ENCODE assay signal across 18 mouse cellular contexts in genomic region chr10:54038734-54039133, GRCm38 (mm10). TPM values are rescaled to one million over a fixed set of nuclear protein-coding genes. Genes with fewer than 3 reads are reported as not detected.
A peak's percentile ranks its signal among the peaks of the same experiment; 100 is the strongest.
DNase-seq lines count a peak whose midpoint lies in the region; ATAC-seq and TF ChIP-seq lines count a peak whose summit lies in the region.
"Had no signal": no experiment of that assay in that cellular context is flagged by ENCODE, and none has a peak within 500 bp of the region (broad histone marks: within the 10 kb centered on the region; RNA-seq: fewer than 3 reads in every experiment).

No protein-coding gene starts in this region.

- peak overlapping the region; percentile 78 for H3K27ac ChIP-seq in CH12.LX (ENCODE audit: insufficient read depth, low read depth)
- peak overlapping the region; percentile 89 for H3K27ac ChIP-seq in heart, embryonic 12.5 days (ENCODE audit: poor library complexity, severe bottlenecking)
- peak overlapping the region; percentile 71 for H3K27ac ChIP-seq in liver, embryonic 11.5 days (ENCODE audit: low read depth, low read length)
- H3K27ac ChIP-seq: limb, embryonic 15.5 days had no signal

- no peaks in the 10 kb centered on the region for H3K9me3 ChIP-seq in CH12.LX (replicated peaks; ENCODE audit: low read length)
- no peaks in the 10 kb centered on the region for H3K9me3 ChIP-seq in heart, embryonic 12.5 days (replicated peaks)
- no peaks in the 10 kb centered on the region for H3K9me3 ChIP-seq in liver, embryonic 11.5 days (ENCODE audit: control insufficient read depth, low read length)
- H3K9me3 ChIP-seq: limb, embryonic 15.5 days had no signal

- dilution Hi-C loops in CH12.LX (cut with MboI; ENCODE audit: extremely low pct_ligation_motif_present, extremely low pct_unique_long_range_greater_than_20kb, low sequenced_read_pairs), result no loop called here

- TF ChIP-seq POLR2A in CH12.LX (IDR thresholded peaks at IDR 0.05; ENCODE audit: low read depth, low read length), result no peak

- H3K4me3 ChIP-seq in CH12.LX (replicated peaks in 1 of 3; ENCODE audit: low read depth in 2 of 3, low read length in 2 of 3, poor library complexity in 1 of 3), result no peak overlapping the region
- H3K4me3 ChIP-seq in heart, embryonic 12.5 days, result no peak overlapping the region
- no peak overlapping the region for H3K4me3 ChIP-seq in liver, embryonic 11.5 days (ENCODE audit: low read depth, low read length)
- H3K4me3 ChIP-seq: limb, embryonic 15.5 days had no signal

- no peak overlapping the region for H3K9ac ChIP-seq in CH12.LX (ENCODE audit: insufficient read depth, low read depth)
- H3K9ac ChIP-seq in heart, embryonic 12.5 days, result no peak overlapping the region
- H3K9ac ChIP-seq in liver, embryonic 11.5 days (ENCODE audit: low read depth, low read length), result peak overlapping the region; percentile 49
- H3K9ac ChIP-seq: limb, embryonic 15.5 days had no signal

- 9% methylated on average over 10 of the region's 10 CpGs for WGBS in heart, embryonic 12.5 days
- WGBS in liver, embryonic 11.5 days, result 36% methylated on average over 10 of the region's 10 CpGs

- in situ Hi-C loops in CH12.LX (cut with MboI; ENCODE audit: low pct_ligation_motif_present, low pct_unique_long_range_greater_than_20kb, low sequenced_read_pairs), result no loop called here

- H3K4me1 ChIP-seq in CH12.LX (ENCODE audit: control insufficient read depth in 1 of 2, insufficient read depth in 2 of 2), result peaks cover 30 to 77% of the 10 kb centered on the region in 2 experiments
- H3K4me1 ChIP-seq in heart, embryonic 12.5 days (replicated peaks), result peaks cover 33% of the 10 kb centered on the region
- peaks cover 56% of the 10 kb centered on the region for H3K4me1 ChIP-seq in liver, embryonic 11.5 days (replicated peaks; ENCODE audit: control insufficient read depth, insufficient read depth, low read length)

- TF ChIP-seq CTCF in CH12.LX (conservative IDR thresholded peaks at IDR 0.05 in 1 of 2, IDR thresholded peaks at IDR 0.05 in 1 of 2; ENCODE audit: low read depth in 2 of 2, low read length in 2 of 2), result no peak

- no peak for DNase-seq in CH12.LX (ENCODE audit: extremely low read depth)
- DNase-seq in liver, embryonic 11.5 days (ENCODE audit: low spot score), result no peak
- no peak for DNase-seq in urinary bladder, adult 2 months (ENCODE audit: low spot score)
- no peak for DNase-seq in right cerebral cortex, postnatal 25 days
- no peak for DNase-seq in testis, postnatal 14 days (ENCODE audit: low spot score)
- no peak for DNase-seq in kidney, postnatal 4 days
- DNase-seq: adrenal gland, postnatal 10 days; cerebellum, adult 9-10 months; gastrocnemius, postnatal 14 days; kidney, adult 11 months; kidney, postnatal 25 days; midbrain, embryonic 14.5 days; right cerebral cortex, postnatal 14 days had no signal

- H3K36me3 ChIP-seq in CH12.LX (replicated peaks in 1 of 2; ENCODE audit: control insufficient read depth in 1 of 2, insufficient read depth in 1 of 2, low read length in 1 of 2), result peaks cover 35 to 56% of the 10 kb centered on the region in 2 experiments
- no peaks in the 10 kb centered on the region for H3K36me3 ChIP-seq in heart, embryonic 12.5 days
- H3K36me3 ChIP-seq in liver, embryonic 11.5 days (ENCODE audit: control insufficient read depth, insufficient read depth, low read length), result no peaks in the 10 kb centered on the region
- H3K36me3 ChIP-seq: G1E; limb, embryonic 15.5 days had no signal

- H3K4me2 ChIP-seq in CH12.LX (ENCODE audit: insufficient read depth, low read depth, poor library complexity, severe bottlenecking), result peak overlapping the region; percentile 50
- peak overlapping the region; percentile 34 for H3K4me2 ChIP-seq in heart, embryonic 12.5 days
- H3K4me2 ChIP-seq in liver, embryonic 11.5 days, result peak overlapping the region; percentile 46
- H3K4me2 ChIP-seq: limb, embryonic 15.5 days had no signal

- no peaks in the 10 kb centered on the region for H3K27me3 ChIP-seq in CH12.LX (replicated peaks)
- H3K27me3 ChIP-seq in heart, embryonic 12.5 days (replicated peaks), result no peaks in the 10 kb centered on the region
- no peaks in the 10 kb centered on the region for H3K27me3 ChIP-seq in liver, embryonic 11.5 days (replicated peaks; ENCODE audit: control insufficient read depth, insufficient read depth, low read length)
- H3K27me3 ChIP-seq: limb, embryonic 15.5 days had no signal

- TF ChIP-seq RAD21 in CH12.LX (IDR thresholded peaks at IDR 0.05; ENCODE audit: low read depth, low read length), result no peak

- TF ChIP-seq EP300 in CH12.LX (IDR thresholded peaks at IDR 0.05; ENCODE audit: low read length), result no peak

- peaks cover 79% of the 10 kb centered on the region for H3K79me2 ChIP-seq in CH12.LX (replicated peaks; ENCODE audit: control insufficient read depth, extremely low read depth, insufficient read depth, poor library complexity, severe bottlenecking)

- 0 out of 2 replicates have a peak, but pooled peaks have one; percentile 10 for ATAC-seq in common myeloid progenitor, adult 5-6 weeks (replicated peaks; ENCODE audit: low read depth, poor library complexity, severe bottlenecking)
- peak; percentile 23; the same call in 1 of the 2 replicates for ATAC-seq in heart, embryonic 12.5 days (ENCODE audit: insufficient number of reproducible peaks, low FRiP score)
- no peak for ATAC-seq in liver, embryonic 11.5 days (replicated peaks; ENCODE audit: low FRiP score)
- ATAC-seq: hindbrain, embryonic 16.5 days had no signal

TF ChIP-seq in CH12.LX, 34 proteins besides CTCF, POLR2A, EP300 and RAD21:
- no peak for TF ChIP-seq KAT2A (IDR thresholded peaks at IDR 0.05; ENCODE audit: insufficient replicate concordance, low read length)
- no peak for TF ChIP-seq ZKSCAN1 (IDR thresholded peaks at IDR 0.05; ENCODE audit: borderline replicate concordance, low read depth, low read length)
- TF ChIP-seq TCF12 (IDR thresholded peaks at IDR 0.05; ENCODE audit: low read depth, low read length), result no peak
- TF ChIP-seq NRF1 (IDR thresholded peaks at IDR 0.05; ENCODE audit: low read depth, low read length), result no peak

RNA-seq across cellular contexts. Expression of gene Man1a, which starts 37.7 kb away (rescaled TPM):
- total RNA-seq in CH12.LX (2012; rRNA removed) (187 and 191 TPM in 2 replicates), CH12.LX (2014; rRNA removed) (211 and 215 TPM in 2 replicates)
- 104 and 112 TPM in 2 replicates for polyA plus RNA-seq in CH12.LX (2012; ENCODE audit: insufficient read length, low read depth)
- 58.4 and 66.4 TPM in 2 replicates for total RNA-seq in common myeloid progenitor, adult 5-6 weeks (2017)
- 9.4 and 10.6 TPM in 2 replicates for polyA plus RNA-seq in heart, embryonic 12.5 days (2016; fragmentation: Nextera tagmentation; extraction: Ambion mirVana)
- polyA plus RNA-seq in liver, embryonic 11.5 days (2014; fragmentation: Nextera tagmentation; extraction: Ambion mirVana), result 12.6 and 12.9 TPM in 2 replicates
- polyA plus RNA-seq in urinary bladder, adult 2 months (2012; rRNA removed), result 48.9 and 50.9 TPM in 2 replicates
